Comparison of ENCODE assay signal across 9 mouse cellular contexts in genomic region chr10:6114883-6115622, GRCm38 (mm10).
DNase-seq lines count a peak whose midpoint lies in the region; ATAC-seq lines count a peak whose summit lies in the region.
"Had no signal": no experiment of that assay in that cellular context is flagged by ENCODE, and none has a peak within 500 bp of the region (broad histone marks: within the 10 kb centered on the region; RNA-seq: fewer than 3 reads in every experiment).

No protein-coding gene starts in this region.

- H3K9me3 ChIP-seq in midbrain, embryonic 13.5 days, result no peaks in the 10 kb centered on the region
- no peaks in the 10 kb centered on the region for H3K9me3 ChIP-seq in midbrain, embryonic 10.5 days (replicated peaks)
- no peaks in the 10 kb centered on the region for H3K9me3 ChIP-seq in hindbrain, embryonic 16.5 days (ENCODE audit: control insufficient read depth, low read length)
- H3K9me3 ChIP-seq: midbrain, embryonic 12.5 days had no signal

- no peaks in the 10 kb centered on the region for H3K4me1 ChIP-seq in midbrain, embryonic 13.5 days (replicated peaks)
- no peaks in the 10 kb centered on the region for H3K4me1 ChIP-seq in midbrain, embryonic 10.5 days
- no peaks in the 10 kb centered on the region for H3K4me1 ChIP-seq in hindbrain, embryonic 16.5 days (ENCODE audit: control insufficient read depth, insufficient read depth, low read depth, low read length)
- H3K4me1 ChIP-seq: midbrain, embryonic 12.5 days had no signal

- 81% methylated on average over 7 of the region's 7 CpGs for WGBS in midbrain, embryonic 13.5 days
- 84% methylated on average over 7 of the region's 7 CpGs for WGBS in midbrain, embryonic 10.5 days
- WGBS in hindbrain, embryonic 16.5 days, result 55% methylated on average over 7 of the region's 7 CpGs

- DNase-seq in gastrocnemius, adult 18-20 months (ENCODE audit: low spot score), result peak; percentile 22
- no peak for DNase-seq in gastrocnemius, adult 8-10 months (ENCODE audit: low spot score in 2 of 2)
- no peak for DNase-seq in midbrain, embryonic 10.5 days (ENCODE audit: low spot score)
- DNase-seq in retina, postnatal 1 day, result peak; percentile 15
- no peak for DNase-seq in left cerebral cortex, adult 9 months (ENCODE audit: low spot score in 2 of 2)
- DNase-seq in c-Kit-positive CD71-positive TER-119-positive erythroid progenitor cells, embryonic 14.5 days (ENCODE audit: low spot score), result no peak

- H3K9ac ChIP-seq in midbrain, embryonic 13.5 days (replicated peaks), result no peak overlapping the region
- H3K9ac ChIP-seq in hindbrain, embryonic 16.5 days (ENCODE audit: low read depth, low read length), result no peak overlapping the region
- H3K9ac ChIP-seq: midbrain, embryonic 12.5 days had no signal

- H3K36me3 ChIP-seq in midbrain, embryonic 13.5 days, result no peaks in the 10 kb centered on the region
- H3K36me3 ChIP-seq in midbrain, embryonic 10.5 days, result no peaks in the 10 kb centered on the region
- H3K36me3 ChIP-seq in hindbrain, embryonic 16.5 days (ENCODE audit: control insufficient read depth, insufficient read depth, low read length), result no peaks in the 10 kb centered on the region
- H3K36me3 ChIP-seq: midbrain, embryonic 12.5 days had no signal

- H3K4me3 ChIP-seq in midbrain, embryonic 13.5 days (replicated peaks), result no peak overlapping the region
- no peak overlapping the region for H3K4me3 ChIP-seq in midbrain, embryonic 10.5 days
- H3K4me3 ChIP-seq in hindbrain, embryonic 16.5 days (ENCODE audit: low read length), result no peak overlapping the region
- H3K4me3 ChIP-seq: midbrain, embryonic 12.5 days had no signal

- H3K27me3 ChIP-seq in midbrain, embryonic 13.5 days, result no peaks in the 10 kb centered on the region
- H3K27me3 ChIP-seq in midbrain, embryonic 10.5 days (ENCODE audit: low read depth, poor library complexity, severe bottlenecking), result no peaks in the 10 kb centered on the region
- no peaks in the 10 kb centered on the region for H3K27me3 ChIP-seq in hindbrain, embryonic 16.5 days (replicated peaks; ENCODE audit: control insufficient read depth, insufficient read depth, low read length)
- H3K27me3 ChIP-seq: midbrain, embryonic 12.5 days had no signal

- no peak overlapping the region for H3K4me2 ChIP-seq in midbrain, embryonic 13.5 days (replicated peaks)
- no peak overlapping the region for H3K4me2 ChIP-seq in hindbrain, embryonic 16.5 days (ENCODE audit: low read length)
- H3K4me2 ChIP-seq: midbrain, embryonic 12.5 days had no signal

- no peak overlapping the region for H3K27ac ChIP-seq in midbrain, embryonic 13.5 days
- no peak overlapping the region for H3K27ac ChIP-seq in midbrain, embryonic 10.5 days (replicated peaks)
- no peak overlapping the region for H3K27ac ChIP-seq in hindbrain, embryonic 16.5 days (ENCODE audit: low read depth, low read length)
- H3K27ac ChIP-seq: midbrain, embryonic 12.5 days had no signal

- ATAC-seq in midbrain, embryonic 13.5 days, result 0 out of 2 replicates have a peak, but pooled peaks have one; percentile 56
- ATAC-seq in hindbrain, embryonic 16.5 days, result peak; percentile 88

Comparison
In these comparisons a context has a peak if more than half of its experiments do, and no peak if none do; other contexts are left out.
1. DNase-seq: peak in gastrocnemius, adult 18-20 months (single experiment) and retina, postnatal 1 day (single experiment); none in gastrocnemius, adult 8-10 months (0 of 2), midbrain, embryonic 10.5 days (single experiment), left cerebral cortex, adult 9 months (0 of 2) and c-Kit-positive CD71-positive TER-119-positive erythroid progenitor cells, embryonic 14.5 days (single experiment).